Mouse (Mus musculus): Measurements from ENCODE around the gene Tirap.

DNA sequence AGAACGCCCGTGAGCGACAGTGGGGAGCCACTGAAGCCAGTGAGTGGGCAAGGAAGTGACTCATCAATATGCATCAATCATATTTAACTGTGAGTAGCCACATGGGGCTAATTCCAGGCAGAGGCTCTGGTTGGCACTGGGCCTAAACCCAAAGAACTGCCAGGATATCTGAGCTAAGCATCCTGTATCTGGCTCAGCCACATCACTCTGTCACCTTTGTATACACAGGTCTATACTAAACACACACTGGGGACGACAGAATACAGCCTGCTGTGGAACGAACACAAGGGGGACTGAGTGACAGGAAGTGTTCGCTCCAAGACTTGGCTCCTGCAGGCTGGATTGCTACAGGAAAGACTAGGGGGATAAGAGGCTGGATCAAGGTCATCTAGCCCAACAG is 64.5 kb downstream of the Tirap start:
- TF ChIP-seq CTCF (IDR thresholded peaks at IDR 0.05; ENCODE audit: borderline replicate concordance, extremely low read depth, insufficient read depth, insufficient read length) (no peak), POLR2A (IDR thresholded peaks at IDR 0.05; ENCODE audit: borderline replicate concordance, extremely low read depth, insufficient read depth, insufficient read length, poor library complexity, severe bottlenecking) (no peak)
